In genomic region chr10:81494260-81495041, GRCm38 (mm10) we compare ENCODE assay signal across 8 mouse cellular contexts. TPM values are rescaled to one million over a fixed set of nuclear protein-coding genes. Genes with fewer than 3 reads are reported as not detected.
DNase-seq lines count a peak whose midpoint lies in the region; ATAC-seq and TF ChIP-seq lines count a peak whose summit lies in the region.

No protein-coding gene starts in this region.

- peaks cover 0 to 25% of the 10 kb centered on the region in 2 experiments; a peak in 3 of 4 replicates for H3K4me1 ChIP-seq in MEL (ENCODE audit: control insufficient read depth in 1 of 2, insufficient read depth in 2 of 2, low read length in 2 of 2)
- peaks cover 15% of the 10 kb centered on the region for H3K4me1 ChIP-seq in hindbrain, postnatal 0 days (ENCODE audit: insufficient read depth, low read length)
- H3K4me1 ChIP-seq in midbrain, embryonic 11.5 days (ENCODE audit: control insufficient read depth, insufficient read depth, low read length), result peaks cover 10% of the 10 kb centered on the region

- DNase-seq in heart, adult 11 months, result peak; percentile 92
- no peak for DNase-seq in heart, postnatal 14 days
- no peak for DNase-seq in MEL (ENCODE audit: low read depth, low spot score)
- no peak for DNase-seq in hindbrain, postnatal 0 days (ENCODE audit: low spot score)
- no peak for DNase-seq in midbrain, embryonic 11.5 days (ENCODE audit: low spot score, missing footprints)
- no peak for DNase-seq in adrenal gland, adult 2 months
- no peak for DNase-seq in left cerebral cortex, postnatal 36 days (ENCODE audit: low spot score in 2 of 2)
- DNase-seq in kidney, adult 18-20 months, result no peak

- intact Hi-C loops in heart, postnatal 14 days (cut with DNase I), result no loop called here
- intact Hi-C loops in left cerebral cortex, postnatal 36 days (cut with DNase I), result no loop called here

- H3K9ac ChIP-seq in MEL (ENCODE audit: control insufficient read depth, low read depth, low read length, poor library complexity, severe bottlenecking), result peak overlapping the region; percentile 96
- peak overlapping the region; percentile 80; the same call in 1 of the 2 replicates for H3K9ac ChIP-seq in hindbrain, postnatal 0 days (replicated peaks; ENCODE audit: low read length)
- peak overlapping the region; percentile 87; the same call in 1 of the 2 replicates for H3K9ac ChIP-seq in midbrain, embryonic 11.5 days (ENCODE audit: low read length)

- no peaks in the 10 kb centered on the region for H3K9me3 ChIP-seq in MEL (replicated peaks; ENCODE audit: insufficient read depth, low read length)
- no peaks in the 10 kb centered on the region for H3K9me3 ChIP-seq in hindbrain, postnatal 0 days (ENCODE audit: low read length)
- no peaks in the 10 kb centered on the region for H3K9me3 ChIP-seq in midbrain, embryonic 11.5 days (ENCODE audit: control insufficient read depth, low read length)

- no peak overlapping the region for H3K27ac ChIP-seq in MEL (ENCODE audit: control insufficient read depth, low read depth, low read length)
- no peak overlapping the region for H3K27ac ChIP-seq in hindbrain, postnatal 0 days
- no peak overlapping the region for H3K27ac ChIP-seq in midbrain, embryonic 11.5 days (ENCODE audit: low read depth, low read length)

- H3K36me3 ChIP-seq in MEL (ENCODE audit: control insufficient read depth in 1 of 2, insufficient read depth in 2 of 2, low read length in 2 of 2), result peaks cover 0 to 13% of the 10 kb centered on the region in 2 experiments; a peak in 3 of 4 replicates
- H3K36me3 ChIP-seq in hindbrain, postnatal 0 days (ENCODE audit: insufficient read depth, low read length), result peaks cover 34% of the 10 kb centered on the region
- H3K36me3 ChIP-seq in midbrain, embryonic 11.5 days (ENCODE audit: control insufficient read depth, insufficient read depth, low read length), result peaks cover 23% of the 10 kb centered on the region

- no peak for TF ChIP-seq RAD21 in MEL (IDR thresholded peaks at IDR 0.05; ENCODE audit: low read depth, low read length)

- WGBS in hindbrain, postnatal 0 days, result 92% methylated on average over 11 of the region's 11 CpGs
- 87% methylated on average over 11 of the region's 11 CpGs for WGBS in midbrain, embryonic 11.5 days

- no peaks in the 10 kb centered on the region for H3K27me3 ChIP-seq in MEL (ENCODE audit: control insufficient read depth in 1 of 2, insufficient read depth in 2 of 2, low read length in 2 of 2)
- no peaks in the 10 kb centered on the region for H3K27me3 ChIP-seq in hindbrain, postnatal 0 days (ENCODE audit: insufficient read depth, low read length)
- no peaks in the 10 kb centered on the region; the same call in 1 of the 2 replicates for H3K27me3 ChIP-seq in midbrain, embryonic 11.5 days (ENCODE audit: control insufficient read depth, insufficient read depth, low read length)

- no peak for TF ChIP-seq EP300 in MEL (IDR thresholded peaks at IDR 0.05; ENCODE audit: low read depth in 1 of 2, low read length in 2 of 2)

- H3K79me2 ChIP-seq in MEL (ENCODE audit: control insufficient read depth, insufficient read depth, low read length, poor library complexity), result peaks cover 29% of the 10 kb centered on the region

- peak overlapping the region; percentile 55 to 76 for H3K4me3 ChIP-seq in MEL (ENCODE audit: control insufficient read depth in 1 of 2, insufficient read depth in 1 of 2, low read depth in 2 of 2, low read length in 2 of 2)
- H3K4me3 ChIP-seq in hindbrain, postnatal 0 days (ENCODE audit: low read length), result peak overlapping the region; percentile 69; the same call in 1 of the 2 replicates
- H3K4me3 ChIP-seq in midbrain, embryonic 11.5 days (ENCODE audit: low read depth, low read length), result peak overlapping the region; percentile 83; the same call in 1 of the 2 replicates

- TF ChIP-seq POLR2A in MEL (IDR thresholded peaks at IDR 0.05; ENCODE audit: control insufficient read depth in 1 of 2, insufficient read depth in 1 of 2, low read depth in 1 of 2, low read length in 2 of 2, poor library complexity in 1 of 2), result no peak

- TF ChIP-seq CTCF in MEL (IDR thresholded peaks at IDR 0.05 in 2 of 3, conservative IDR thresholded peaks at IDR 0.05 in 1 of 3; ENCODE audit: control insufficient read depth in 1 of 3, insufficient read depth in 1 of 3, low read depth in 2 of 3, low read length in 3 of 3, poor library complexity in 1 of 3, severe bottlenecking in 1 of 3), result no peak
- no peak for TF ChIP-seq CTCF in hindbrain, postnatal 0 days (IDR thresholded peaks at IDR 0.05; ENCODE audit: low read depth)

- no peak for ATAC-seq in hindbrain, postnatal 0 days
- ATAC-seq in midbrain, embryonic 11.5 days (ENCODE audit: low FRiP score), result no peak

- H3K4me2 ChIP-seq in hindbrain, postnatal 0 days (ENCODE audit: low read depth, low read length), result peak overlapping the region; percentile 77
- H3K4me2 ChIP-seq in midbrain, embryonic 11.5 days, result peak overlapping the region; percentile 99

TF ChIP-seq in MEL, 35 proteins besides CTCF, POLR2A, EP300 and RAD21 (continues in another document):
- TF ChIP-seq TBP (IDR thresholded peaks at IDR 0.05; ENCODE audit: low read depth, low read length), result no peak
- TF ChIP-seq ETS1 (IDR thresholded peaks at IDR 0.05; ENCODE audit: low read depth, low read length), result no peak
- TF ChIP-seq ELF1 (IDR thresholded peaks at IDR 0.05; ENCODE audit: low read depth, low read length), result no peak
- no peak for TF ChIP-seq SIN3A (IDR thresholded peaks at IDR 0.05; ENCODE audit: low read length)
- no peak for TF ChIP-seq POLR2AphosphoS5 (IDR thresholded peaks at IDR 0.05; ENCODE audit: borderline replicate concordance, low read depth, low read length)
- no peak for TF ChIP-seq KAT2A (conservative IDR thresholded peaks at IDR 0.05; ENCODE audit: low read depth, low read length)
- TF ChIP-seq ZC3H11A (IDR thresholded peaks at IDR 0.05; ENCODE audit: low read depth, low read length), result no peak

RNA-seq across cellular contexts. Expression of gene Ncln, which starts 1.7 kb away (rescaled TPM):
- 10 to 100 TPM; 55.4 to 62.0 TPM for total RNA-seq in heart, postnatal 14 days (2021)
- 120 and 136 TPM in 2 replicates for total RNA-seq in MEL (2012; rRNA removed)
- polyA plus RNA-seq in MEL (2012; ENCODE audit: insufficient read depth in 1 of 2, insufficient read length in 2 of 2, low read depth in 1 of 2, low replicate concordance in 2 of 2, missing spikeins in 1 of 2), result 100 to 1,000 TPM; 215 to 276 TPM
- 124 and 170 TPM in 2 replicates for total RNA-seq in hindbrain, postnatal 0 days (2014; rRNA removed)
- polyA plus RNA-seq in hindbrain, postnatal 0 days (2015; fragmentation: Nextera tagmentation; extraction: Ambion mirVana), result 66.3 and 66.5 TPM in 2 replicates
- polyA plus RNA-seq in midbrain, embryonic 11.5 days (2014; fragmentation: Nextera tagmentation; extraction: Ambion mirVana), result 40.4 and 44.5 TPM in 2 replicates
- total RNA-seq in adrenal gland, adult 2 months (2021), result 100 to 1,000 TPM; 111 to 123 TPM
- 562 and 856 TPM in 2 replicates for polyA plus RNA-seq in adrenal gland, adult 2 months (2012; rRNA removed)
- 10 to 100 TPM; 74.9 to 88.8 TPM for total RNA-seq in left cerebral cortex, postnatal 36 days (2021)

RNA-seq across cellular contexts. Expression of gene S1pr4, which starts 5.5 kb away (rescaled TPM):
- 1 to 10 TPM in 1 of 2 experiments, under 1 TPM in 1; 0.96 to 1.2 TPM for total RNA-seq in heart, postnatal 14 days (2021)
- 1.7 and 2.1 TPM in 2 replicates for total RNA-seq in MEL (2012; rRNA removed)
- polyA plus RNA-seq in MEL (2012; ENCODE audit: insufficient read depth in 1 of 2, insufficient read length in 2 of 2, low read depth in 1 of 2, low replicate concordance in 2 of 2, missing spikeins in 1 of 2), result 1 to 10 TPM in 1 of 2 experiments, not detected in 1; 1.6 TPM
- 0.40 and 1.3 TPM in 2 replicates for total RNA-seq in hindbrain, postnatal 0 days (2014; rRNA removed)
- polyA plus RNA-seq in hindbrain, postnatal 0 days (2015; fragmentation: Nextera tagmentation; extraction: Ambion mirVana), result 0.38 and 0.40 TPM in 2 replicates
- 0.37 and 0.43 TPM in 2 replicates for polyA plus RNA-seq in midbrain, embryonic 11.5 days (2014; fragmentation: Nextera tagmentation; extraction: Ambion mirVana)
- 1 to 10 TPM in 1 of 2 experiments, under 1 TPM in 1; 0.98 to 1.6 TPM for total RNA-seq in adrenal gland, adult 2 months (2021)
- polyA plus RNA-seq in adrenal gland, adult 2 months (2012; rRNA removed), result 3.5 and 3.6 TPM in 2 replicates
- total RNA-seq in left cerebral cortex, postnatal 36 days (2021), result under 1 TPM; 0.43 to 0.52 TPM

RNA-seq across cellular contexts. Expression of gene Celf5, which starts 11.9 kb away (rescaled TPM):
- total RNA-seq in heart, postnatal 14 days (2021), result under 1 TPM; 0.15 to 0.19 TPM
- 0.03 and 0.08 TPM in 2 replicates for total RNA-seq in MEL (2012; rRNA removed)
- under 1 TPM in 1 of 2 experiments, not detected in 1; 0.38 TPM for polyA plus RNA-seq in MEL (2012; ENCODE audit: insufficient read depth in 1 of 2, insufficient read length in 2 of 2, low read depth in 1 of 2, low replicate concordance in 2 of 2, missing spikeins in 1 of 2)
- 93.9 and 128 TPM in 2 replicates for total RNA-seq in hindbrain, postnatal 0 days (2014; rRNA removed)
- polyA plus RNA-seq in hindbrain, postnatal 0 days (2015; fragmentation: Nextera tagmentation; extraction: Ambion mirVana), result 40.1 and 43.2 TPM in 2 replicates
- 10.0 and 13.1 TPM in 2 replicates for polyA plus RNA-seq in midbrain, embryonic 11.5 days (2014; fragmentation: Nextera tagmentation; extraction: Ambion mirVana)
- under 1 TPM; 0.55 to 0.78 TPM for total RNA-seq in adrenal gland, adult 2 months (2021)
- polyA plus RNA-seq in adrenal gland, adult 2 months (2012; rRNA removed), result 1.4 and 2.2 TPM in 2 replicates
- total RNA-seq in left cerebral cortex, postnatal 36 days (2021), result 100 to 1,000 TPM; 256 to 303 TPM

RNA-seq across cellular contexts. Expression of gene Gna15, which starts 29.6 kb away (rescaled TPM):
- total RNA-seq in heart, postnatal 14 days (2021), result under 1 TPM; 0.73 to 0.76 TPM
- total RNA-seq in MEL (2012; rRNA removed), result 28.2 and 33.0 TPM in 2 replicates
- 100 to 1,000 TPM in 1 of 2 experiments, 10 to 100 TPM in 1; 23.0 to 142 TPM for polyA plus RNA-seq in MEL (2012; ENCODE audit: insufficient read depth in 1 of 2, insufficient read length in 2 of 2, low read depth in 1 of 2, low replicate concordance in 2 of 2, missing spikeins in 1 of 2)
- 2.5 and 9.8 TPM in 2 replicates for total RNA-seq in hindbrain, postnatal 0 days (2014; rRNA removed)
- 1.2 and 1.9 TPM in 2 replicates for polyA plus RNA-seq in hindbrain, postnatal 0 days (2015; fragmentation: Nextera tagmentation; extraction: Ambion mirVana)
- polyA plus RNA-seq in midbrain, embryonic 11.5 days (2014; fragmentation: Nextera tagmentation; extraction: Ambion mirVana), result 1.1 and 1.4 TPM in 2 replicates
- total RNA-seq in adrenal gland, adult 2 months (2021), result 1 to 10 TPM; 1.1 to 2.2 TPM
- 1.4 and 1.9 TPM in 2 replicates for polyA plus RNA-seq in adrenal gland, adult 2 months (2012; rRNA removed)
- 1 to 10 TPM; 2.3 to 3.1 TPM for total RNA-seq in left cerebral cortex, postnatal 36 days (2021)

RNA-seq across cellular contexts. Expression of gene Nfic, which starts 39.0 kb away (rescaled TPM):
- 100 to 1,000 TPM; 133 TPM for total RNA-seq in heart, postnatal 14 days (2021)
- 2.0 and 3.6 TPM in 2 replicates for total RNA-seq in MEL (2012; rRNA removed)
- polyA plus RNA-seq in MEL (2012; ENCODE audit: insufficient read depth in 1 of 2, insufficient read length in 2 of 2, low read depth in 1 of 2, low replicate concordance in 2 of 2, missing spikeins in 1 of 2), result 1 to 10 TPM in 1 of 2 experiments, not detected in 1; 9.7 TPM
- total RNA-seq in hindbrain, postnatal 0 days (2014; rRNA removed), result 17.2 and 26.5 TPM in 2 replicates
- polyA plus RNA-seq in hindbrain, postnatal 0 days (2015; fragmentation: Nextera tagmentation; extraction: Ambion mirVana), result 33.8 and 34.6 TPM in 2 replicates
- polyA plus RNA-seq in midbrain, embryonic 11.5 days (2014; fragmentation: Nextera tagmentation; extraction: Ambion mirVana), result 6.6 and 6.9 TPM in 2 replicates
- 100 to 1,000 TPM in 1 of 2 experiments, 10 to 100 TPM in 1; 80.8 to 126 TPM for total RNA-seq in adrenal gland, adult 2 months (2021)
- polyA plus RNA-seq in adrenal gland, adult 2 months (2012; rRNA removed), result 142 and 171 TPM in 2 replicates
- 10 to 100 TPM; 87.9 to 96.9 TPM for total RNA-seq in left cerebral cortex, postnatal 36 days (2021)

Comparison
In these comparisons a context has a peak if more than half of its experiments do, and no peak if none do; other contexts are left out.
1. RNA of gene Celf5, which starts 11.9 kb away (total RNA-seq): 256 to 303 TPM in left cerebral cortex, postnatal 36 days and 93.9 to 128 TPM in hindbrain, postnatal 0 days; 0.55 to 0.78 TPM in adrenal gland, adult 2 months, 0.15 to 0.19 TPM in heart, postnatal 14 days and 0.03 to 0.08 TPM in MEL; every median in the first group is over 10 times any median in the second.
2. Peak in every context shown above with its lines, with median percentiles within 50 percentile points of each other: H3K4me3 ChIP-seq and H3K9ac ChIP-seq.